Mouse (Mus musculus): Measurements from ENCODE around the gene Tnnc1. TPM values are rescaled to one million over a fixed set of nuclear protein-coding genes. Genes with fewer than 3 reads are reported as not detected.

The Tnnc1 gene
- 10 to 100 TPM in 1 of 2 experiments, 1 to 10 TPM in 1; 5.0 to 13.9 TPM for total RNA-seq (2021)
- long read RNA-seq, experiment 1, transcript Tnnc1-202 (6 exons, 721 nt): major isoform, 16 of 18 reads
- long read RNA-seq, experiment 1, partial matches to known transcripts: 0 of 18 reads
- long read RNA-seq, experiment 1, other reads (novel, unspliced or antisense): 2 of 18 reads
- long read RNA-seq, experiment 2, partial matches to known transcripts: 0 of 4 reads
- long read RNA-seq, experiment 2, other reads (novel, unspliced or antisense): 0 of 4 reads

DNA sequence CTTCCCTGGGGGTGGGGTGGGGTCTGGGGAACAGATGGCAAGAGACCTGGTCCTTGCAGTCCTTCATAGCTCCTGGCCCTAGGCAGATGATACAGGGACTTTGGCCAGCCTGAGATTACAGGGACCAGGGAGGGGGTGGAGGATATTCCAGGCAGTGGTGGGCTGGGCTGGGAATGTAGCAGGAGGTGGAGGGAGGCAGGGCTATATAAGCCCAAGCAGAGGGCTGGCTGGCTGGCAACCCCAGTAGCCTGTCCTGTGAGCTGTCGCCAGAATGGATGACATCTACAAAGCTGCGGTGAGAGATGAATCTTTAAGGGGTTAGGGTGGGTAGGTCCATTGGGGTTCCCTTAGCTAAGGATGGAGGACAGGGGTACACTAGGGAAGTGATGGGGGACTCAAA lies at the start of gene Tnnc1:
TSS of gene Tnnc1 (plus strand) at position 229 of the 400 bp plus-strand sequence.
- DNase-seq (ENCODE audit: low spot score in 2 of 2): no peak

DNA sequence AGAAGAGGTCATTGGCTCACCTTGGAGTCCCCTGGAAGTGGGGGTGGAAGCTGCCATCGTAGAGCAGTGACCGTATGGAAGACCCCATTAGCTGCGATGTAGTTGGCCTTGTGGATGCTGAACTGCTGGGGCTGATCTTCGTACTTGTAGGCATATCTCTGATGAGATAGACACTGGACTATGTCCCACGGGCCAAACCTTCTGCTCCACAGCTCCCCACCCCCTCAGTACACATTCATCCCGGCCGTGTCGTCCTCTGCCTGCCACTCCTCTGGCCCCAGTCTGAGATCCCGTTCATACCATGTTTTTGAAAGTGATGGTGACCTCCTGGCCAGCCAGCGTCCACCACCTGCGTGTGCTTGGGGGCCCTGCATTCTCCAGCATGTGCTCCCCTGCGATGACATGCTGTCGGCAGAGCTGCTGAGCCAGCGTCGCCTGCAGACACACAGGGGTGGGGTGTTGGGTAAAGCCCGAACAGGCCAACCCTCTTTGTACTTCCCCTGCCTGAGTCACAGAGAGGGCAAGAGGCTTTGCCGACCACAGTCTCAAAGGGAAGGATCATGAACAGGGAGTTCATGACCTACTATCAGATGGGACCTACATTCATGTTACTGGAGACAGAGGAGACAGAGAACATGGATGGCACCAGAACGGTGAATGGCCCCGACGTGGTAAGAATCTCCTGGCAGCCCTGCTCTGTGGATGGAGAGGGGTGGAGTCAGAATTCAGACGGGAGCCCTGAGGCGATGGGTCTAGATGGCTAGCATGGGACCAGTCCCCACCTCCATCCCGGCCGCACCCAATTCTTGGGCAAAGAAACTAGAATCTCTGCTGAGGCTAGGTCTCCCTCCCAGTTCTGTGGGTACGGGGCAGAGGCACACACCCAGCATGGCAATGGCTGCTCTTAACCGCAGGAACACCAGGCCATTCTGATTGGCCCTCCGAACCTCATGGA lies 47.6 kb upstream of the Tnnc1 start:
- no peak for DNase-seq (ENCODE audit: low spot score in 2 of 2)

DNA sequence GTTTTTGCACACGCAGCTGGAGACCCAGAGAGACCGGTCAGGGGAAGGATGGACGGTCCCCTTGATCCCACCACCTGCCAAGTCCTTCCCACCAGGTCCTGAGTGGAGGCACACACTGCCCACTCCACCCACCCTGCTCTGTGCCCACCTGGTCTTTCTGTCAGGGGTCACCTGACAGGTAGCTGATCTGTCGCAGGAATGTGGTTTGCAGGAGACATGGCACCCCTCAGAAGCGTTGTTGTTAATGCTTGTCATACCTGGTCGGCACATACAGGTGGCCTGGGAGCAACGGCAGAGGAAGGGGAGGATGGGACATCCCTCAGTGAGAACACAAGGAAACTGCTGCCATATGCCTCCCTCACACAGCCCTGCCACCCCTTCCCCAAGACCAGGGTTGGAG lies 46.9 kb upstream of the Tnnc1 start:
- no peak for DNase-seq (ENCODE audit: low spot score in 2 of 2)

DNA sequence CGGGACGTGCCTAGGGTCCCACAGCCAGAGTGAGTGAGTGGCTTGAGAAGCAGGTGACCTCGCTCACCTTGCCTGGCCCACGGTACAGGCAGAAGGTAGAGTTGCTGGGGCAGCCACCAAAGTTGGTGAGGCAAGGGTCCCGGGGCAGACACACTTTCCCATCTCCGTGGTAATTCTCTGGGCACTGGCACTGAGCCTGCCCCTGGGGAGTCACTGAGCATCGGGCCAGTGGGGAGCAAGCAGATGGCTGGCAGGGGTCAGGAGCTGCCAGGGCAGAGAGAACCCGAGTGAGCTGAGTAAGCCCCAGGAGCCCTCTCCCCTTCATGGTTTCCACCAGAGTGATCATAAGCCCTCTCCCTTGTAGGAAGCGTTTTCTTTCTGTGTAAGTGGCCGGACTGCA lies 46.5 kb upstream of the Tnnc1 start:
- no peak for DNase-seq (ENCODE audit: low spot score in 2 of 2)

DNA sequence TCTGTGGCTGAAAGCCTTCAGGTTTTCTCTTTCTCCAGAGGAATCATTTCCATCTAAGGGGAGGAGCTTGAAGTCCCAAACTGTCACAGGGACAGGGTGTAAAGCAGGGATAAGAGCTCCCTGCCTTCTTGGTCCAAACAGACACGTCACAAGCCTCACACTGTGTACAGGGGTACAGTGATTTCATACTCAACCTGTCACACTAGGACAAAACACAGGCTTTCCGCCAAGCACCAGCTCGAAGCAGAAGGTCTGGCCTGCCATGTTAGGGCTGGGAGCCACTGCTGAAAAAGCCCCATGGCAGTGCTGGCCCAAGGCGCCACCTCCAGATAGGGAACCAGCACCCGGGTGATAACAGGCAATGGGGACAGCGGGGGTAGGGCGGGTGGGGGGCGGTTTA lies 44.0 kb upstream of the Tnnc1 start:
- DNase-seq (ENCODE audit: low spot score in 2 of 2): no peak

DNA sequence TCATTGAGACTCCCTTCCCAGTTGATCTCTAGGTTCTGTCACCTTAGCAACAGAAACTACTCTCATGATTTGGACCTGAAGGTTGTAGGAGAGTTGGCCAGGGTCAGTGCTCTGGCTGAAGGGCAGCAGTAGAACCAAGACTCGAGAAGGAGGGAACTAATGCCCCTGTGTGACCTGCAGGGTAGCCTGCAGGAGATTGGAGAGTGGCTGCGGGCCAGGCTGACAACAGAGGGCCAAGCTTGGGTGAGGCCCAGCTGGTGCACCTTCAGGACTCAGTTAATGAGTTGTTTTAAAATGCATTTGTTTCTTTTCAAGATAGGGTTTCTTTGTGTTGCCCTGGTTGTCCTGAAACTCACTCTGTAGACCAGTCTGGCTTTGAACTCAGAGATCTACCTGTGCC lies 43.1 kb upstream of the Tnnc1 start:
- DNase-seq (ENCODE audit: low spot score in 2 of 2): no peak

DNA sequence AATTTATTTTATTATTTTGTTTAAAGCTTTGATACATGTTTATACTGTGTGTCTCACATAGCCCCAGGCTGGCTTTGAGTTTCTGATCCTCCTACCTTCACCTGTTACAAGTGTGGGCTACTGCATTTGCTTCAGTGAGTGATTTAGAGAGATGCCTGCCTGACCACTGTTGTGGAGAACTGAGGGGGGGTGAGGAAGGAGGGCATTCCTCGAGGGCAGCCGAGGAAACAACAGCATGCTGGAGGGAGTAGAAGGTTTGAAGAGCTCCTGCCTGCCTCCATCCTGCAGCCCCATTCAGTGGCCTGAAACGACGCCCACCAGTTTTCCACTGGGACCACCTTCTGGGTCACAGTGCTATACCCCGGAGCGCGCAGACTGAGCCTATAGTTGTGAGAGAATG lies 42.7 kb upstream of the Tnnc1 start:
- DNase-seq (ENCODE audit: low spot score in 2 of 2): no peak

DNA sequence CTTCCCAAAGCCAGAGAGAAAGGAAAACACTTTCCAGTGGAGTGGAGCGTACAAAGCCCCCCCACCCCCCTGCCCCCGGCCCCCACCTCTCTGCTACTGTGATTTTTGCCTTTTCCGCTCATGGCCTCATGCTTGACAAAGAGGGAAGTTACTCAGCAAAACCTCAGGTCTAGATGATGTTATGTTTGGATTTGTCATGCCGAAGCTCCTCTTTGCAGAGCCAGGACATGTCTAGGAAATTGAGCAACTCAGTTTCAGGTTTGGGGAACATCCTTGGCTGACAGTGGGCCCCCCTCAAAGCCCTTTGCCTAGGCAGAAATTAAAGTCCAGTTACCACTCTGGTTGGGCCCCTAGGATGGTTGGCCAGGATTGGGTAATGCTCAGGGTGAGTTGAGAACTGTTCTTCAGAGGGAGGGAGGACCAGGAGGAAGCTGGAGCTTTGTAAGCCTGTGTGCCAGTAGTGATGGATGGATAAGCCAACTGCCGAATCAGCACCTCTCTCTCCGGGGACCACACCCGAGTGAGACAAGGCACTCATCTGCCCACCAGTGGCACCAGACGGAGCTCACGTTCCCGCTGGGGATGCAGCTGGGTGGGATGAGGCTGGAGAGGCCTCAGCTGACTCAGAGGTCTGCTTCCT lies 42.0 kb upstream of the Tnnc1 start:
- no peak for DNase-seq (ENCODE audit: low spot score in 2 of 2)

DNA sequence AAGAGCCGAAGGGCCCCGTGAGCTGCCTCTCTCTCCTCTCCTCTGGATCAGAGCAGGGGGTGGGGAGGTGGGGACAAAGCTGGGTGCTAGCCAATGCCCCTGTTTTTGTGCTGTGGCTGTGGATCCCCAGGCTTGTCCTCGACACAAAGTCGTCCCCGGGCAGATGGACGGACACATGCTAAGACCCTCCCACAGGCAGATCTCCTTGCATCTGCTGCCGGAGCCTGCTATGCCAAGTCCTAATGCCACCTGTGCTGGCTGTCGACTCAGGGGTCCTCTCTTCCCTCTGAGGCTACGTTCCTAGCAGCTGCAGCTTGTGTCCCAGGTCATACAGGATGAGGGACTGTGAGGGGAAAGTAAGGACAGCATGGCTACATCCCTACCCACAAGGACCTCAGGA lies 41.3 kb upstream of the Tnnc1 start:
- DNase-seq (ENCODE audit: low spot score in 2 of 2): no peak

DNA sequence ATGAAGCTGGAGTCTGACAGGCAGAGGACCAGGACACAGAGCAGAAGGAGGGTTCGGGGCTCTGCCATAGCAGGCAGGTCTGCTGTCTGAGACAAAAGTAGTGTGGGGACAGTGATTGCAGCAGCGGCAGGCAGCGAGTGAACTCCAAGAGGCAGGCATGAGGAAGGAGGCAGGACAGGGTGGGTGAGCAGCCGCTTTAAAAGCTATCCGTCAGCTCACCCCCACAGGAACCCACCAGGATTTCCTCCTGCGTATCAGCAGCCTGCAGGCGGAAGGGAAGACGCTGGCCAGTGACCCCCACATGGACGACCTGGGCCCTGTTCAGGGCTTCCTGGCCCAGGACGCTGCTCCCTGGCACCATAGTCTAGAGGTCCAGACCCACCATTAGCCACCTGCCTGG lies 39.7 kb upstream of the Tnnc1 start, which contains the start of gene Stab1:
TSS of gene Stab1 (minus strand) at position 217 of the 400 bp plus-strand sequence.
- no peak for DNase-seq (ENCODE audit: low spot score in 2 of 2)

DNA sequence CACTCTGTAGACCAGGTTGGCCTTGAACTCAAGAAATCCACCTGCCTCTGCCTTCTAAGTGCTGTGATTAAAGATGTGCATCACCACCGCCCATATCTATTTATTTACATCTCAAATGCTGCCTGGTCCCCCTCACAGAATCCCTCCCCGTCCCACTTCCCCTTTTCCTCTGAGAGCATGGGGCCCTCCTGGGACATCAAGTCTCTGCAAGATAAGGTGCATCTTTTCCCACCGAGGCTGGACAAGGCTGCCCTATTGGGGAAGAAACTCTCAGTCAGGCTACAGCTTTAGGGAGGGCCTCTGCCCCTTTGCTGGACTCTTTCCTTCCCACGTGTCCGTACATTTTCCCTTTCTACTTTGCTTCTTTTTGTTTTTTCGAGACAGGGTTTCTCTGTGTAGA lies 38.6 kb upstream of the Tnnc1 start:
- DNase-seq (ENCODE audit: low spot score in 2 of 2): no peak

DNA sequence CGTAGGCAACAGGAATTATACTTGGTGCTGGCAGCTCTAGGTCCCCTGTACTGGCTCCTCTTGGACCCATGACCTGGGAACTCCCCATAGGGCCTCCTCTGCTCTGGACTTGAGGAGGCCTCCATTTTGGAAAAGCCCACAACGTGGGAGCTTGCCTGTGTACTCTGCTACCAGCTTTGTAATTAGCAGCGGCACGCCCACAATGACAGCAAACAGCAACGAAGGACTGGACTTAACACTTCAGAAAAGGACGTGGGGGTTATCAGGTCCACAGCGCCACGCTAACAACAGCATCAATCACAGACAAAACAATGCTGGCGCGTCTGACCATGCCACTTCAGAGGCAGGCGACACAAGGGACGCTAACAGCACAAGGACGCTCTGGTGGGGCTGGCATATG lies 37.1 kb upstream of the Tnnc1 start:
- DNase-seq (ENCODE audit: low spot score in 2 of 2): no peak

DNA sequence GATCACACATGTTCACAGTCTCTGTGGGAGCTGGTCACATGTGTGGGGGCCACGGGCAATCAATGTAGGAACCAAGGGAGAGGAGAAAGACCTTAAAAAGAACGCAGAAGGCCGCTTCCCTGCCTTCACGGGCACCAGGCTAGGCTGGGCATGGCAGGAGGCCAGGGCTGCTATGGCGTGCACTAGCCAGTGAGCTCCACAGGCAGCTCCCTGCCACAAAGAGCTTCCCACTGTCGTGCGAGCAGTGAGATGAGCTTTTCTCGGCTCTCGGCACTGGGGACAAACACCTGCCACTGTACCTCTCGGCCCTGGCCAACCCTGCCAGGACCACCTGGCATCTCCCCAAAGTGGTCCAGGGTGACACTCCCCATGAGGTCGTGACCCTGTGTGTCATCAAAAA lies 36.7 kb upstream of the Tnnc1 start:
- DNase-seq (ENCODE audit: low spot score in 2 of 2): no peak

DNA sequence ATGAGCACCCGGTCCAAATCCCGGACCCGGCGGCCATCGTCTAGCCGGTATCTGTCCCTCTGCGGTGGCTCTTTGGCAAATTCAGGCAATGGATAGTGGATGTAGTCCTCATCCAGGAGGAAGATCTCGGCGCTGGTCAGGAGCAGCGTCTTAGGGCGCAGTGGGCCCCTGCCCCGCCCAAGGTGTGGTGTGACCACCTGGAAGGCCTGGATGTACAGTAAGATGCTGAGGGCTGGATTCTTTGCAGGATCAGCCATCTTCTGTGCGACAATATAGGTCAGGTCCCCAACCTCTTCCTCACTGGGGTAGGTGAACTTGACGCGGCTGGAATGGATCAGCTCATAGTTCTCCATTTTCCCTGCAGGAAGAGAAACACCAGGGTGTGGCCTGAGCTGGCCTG lies 36.3 kb upstream of the Tnnc1 start:
- DNase-seq (ENCODE audit: low spot score in 2 of 2): no peak

DNA sequence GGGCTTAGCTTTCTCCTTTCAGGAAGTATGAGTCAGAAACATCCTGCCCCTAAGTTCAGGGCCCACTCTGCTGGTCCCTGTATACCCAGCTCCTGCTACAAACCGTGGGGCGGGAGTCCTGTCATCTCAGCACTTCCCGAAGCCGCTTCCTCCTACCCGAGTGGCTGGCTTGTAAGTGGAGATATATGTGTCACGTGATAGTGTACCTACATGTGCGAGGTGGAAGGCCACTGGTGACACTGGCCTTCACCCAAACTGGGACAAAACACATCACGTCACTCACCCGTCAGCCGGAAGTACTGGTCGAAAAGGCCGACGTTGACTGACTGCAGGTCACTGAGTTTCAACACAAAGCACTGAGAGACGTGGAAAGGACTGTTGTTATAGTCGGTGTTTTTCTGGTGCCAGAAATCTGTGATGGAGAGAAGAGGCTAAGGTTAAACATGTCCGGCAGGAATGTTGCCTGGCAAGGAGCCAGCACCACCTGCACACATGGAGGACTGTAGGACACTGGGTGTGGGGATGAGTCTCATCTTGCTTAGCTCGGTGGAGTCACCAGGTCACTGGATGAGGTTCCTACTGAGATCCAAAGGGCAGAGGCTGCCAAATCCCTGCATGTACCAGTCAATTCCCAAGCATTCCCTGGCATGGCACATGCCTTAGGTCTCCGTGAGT lies 35.2 kb upstream of the Tnnc1 start:
- no peak for DNase-seq (ENCODE audit: low spot score in 2 of 2)

DNA sequence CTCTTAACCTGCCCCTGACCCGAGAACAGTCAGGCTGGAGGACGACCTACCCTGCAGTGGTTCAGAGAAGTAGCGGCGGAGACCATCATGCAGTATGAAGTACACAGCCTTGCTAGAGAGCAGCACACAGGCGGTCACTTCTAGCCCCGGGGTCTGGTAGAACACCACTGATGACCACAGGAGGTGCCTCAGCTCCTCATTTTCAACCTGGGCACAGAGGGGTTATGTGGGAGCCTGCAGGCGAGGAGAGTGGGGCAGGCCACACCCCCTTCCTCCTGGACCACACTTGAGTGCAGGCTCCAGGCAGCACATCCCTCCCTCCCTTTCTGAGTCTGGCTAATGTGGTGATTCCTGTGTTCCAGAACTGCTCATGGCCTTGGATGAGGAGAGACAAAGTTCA lies 34.6 kb upstream of the Tnnc1 start:
- no peak for DNase-seq (ENCODE audit: low spot score in 2 of 2)

DNA sequence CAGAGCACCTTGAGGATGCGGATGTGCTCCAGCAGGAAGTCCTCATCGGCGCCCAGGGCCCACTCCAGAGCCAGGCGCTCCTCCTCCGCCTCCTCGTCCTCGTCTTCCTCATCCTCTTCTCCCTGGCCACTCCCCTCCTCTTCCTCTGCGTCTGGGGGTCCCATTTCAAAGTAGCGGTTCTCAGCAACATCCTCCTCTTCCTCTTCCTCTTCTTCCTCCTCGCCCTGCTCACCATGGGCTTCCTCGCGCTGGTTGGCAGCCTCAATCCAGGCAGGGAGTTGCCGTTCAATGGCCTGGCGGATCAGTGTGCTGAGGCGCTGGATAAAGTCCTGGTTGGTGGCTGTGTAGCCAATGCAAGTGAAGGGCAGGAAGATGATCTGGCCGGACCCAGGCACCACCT lies 30.8 kb upstream of the Tnnc1 start:
- no peak for DNase-seq (ENCODE audit: low spot score in 2 of 2)

DNA sequence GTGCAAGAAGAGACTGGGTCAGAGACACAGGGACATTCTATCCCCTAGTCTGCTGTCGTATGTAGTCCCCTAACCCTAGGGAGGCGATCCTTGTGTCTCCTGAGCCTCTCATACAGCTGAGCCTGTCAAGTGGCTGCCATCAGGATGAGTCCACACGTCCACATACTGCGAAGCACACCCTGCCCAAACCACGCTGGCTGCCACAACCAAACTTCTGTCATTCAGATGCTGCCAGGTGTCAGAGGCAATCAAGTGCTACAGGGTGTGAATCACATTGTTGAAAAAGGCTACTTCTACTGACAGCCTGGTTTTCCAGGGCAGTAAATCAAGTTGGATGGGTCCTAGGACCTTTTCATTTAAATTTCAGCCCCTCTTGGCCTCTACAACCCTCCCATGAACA lies 30.4 kb upstream of the Tnnc1 start:
- no peak for DNase-seq (ENCODE audit: low spot score in 2 of 2)

DNA sequence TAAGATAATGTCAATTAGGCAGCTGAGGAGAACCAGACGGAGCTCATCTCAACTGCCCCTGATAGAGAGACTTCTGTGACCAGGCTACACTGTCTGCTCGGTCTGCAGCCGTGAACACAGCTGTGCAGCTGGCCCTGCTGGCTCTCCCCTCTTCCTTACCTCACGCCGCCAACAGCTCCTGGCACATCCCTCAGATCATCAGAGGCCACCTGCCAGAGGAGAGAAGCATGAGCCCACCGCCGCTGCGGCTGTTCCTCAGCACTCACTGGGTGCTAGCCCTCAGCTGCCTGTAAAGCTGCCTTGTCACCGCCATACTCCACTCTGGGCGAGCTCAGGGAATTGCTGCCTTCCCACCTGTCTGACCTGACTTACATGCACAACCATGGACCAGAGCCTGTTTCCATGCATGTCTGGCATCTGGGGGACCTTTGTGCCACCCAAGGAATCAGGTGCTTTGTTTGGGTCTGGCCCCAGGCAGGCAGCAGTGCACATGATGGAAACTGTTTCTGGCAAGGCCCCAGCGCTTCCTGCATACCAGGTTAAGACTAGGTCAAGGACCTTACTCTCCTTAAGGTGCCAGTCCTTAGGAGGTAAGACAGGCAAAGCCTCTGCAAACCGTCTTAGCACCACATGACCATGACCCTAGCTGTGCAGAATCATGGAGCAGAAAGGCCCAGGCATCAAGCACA lies 28.3 kb upstream of the Tnnc1 start:
- DNase-seq (ENCODE audit: low spot score in 2 of 2): no peak

DNA sequence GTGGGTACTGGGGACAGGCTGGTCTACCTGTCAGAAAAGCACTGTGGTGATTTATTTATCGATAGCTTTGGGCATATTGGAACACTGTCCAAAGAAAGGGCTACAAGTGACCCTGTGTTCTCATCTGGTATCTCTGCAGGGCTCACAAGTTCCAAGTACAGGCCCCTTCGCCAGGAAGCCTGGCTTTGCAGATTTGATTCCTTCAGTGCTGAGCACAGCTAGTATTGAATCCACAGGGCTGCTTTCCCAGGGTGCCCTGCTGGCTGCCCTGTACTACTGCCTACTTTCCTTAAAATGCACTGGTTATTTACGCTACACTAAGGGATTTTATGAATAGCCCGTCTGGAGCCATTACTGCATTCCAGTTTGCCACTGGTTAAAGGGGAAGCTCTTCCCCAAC lies 26.6 kb upstream of the Tnnc1 start:
- DNase-seq (ENCODE audit: low spot score in 2 of 2): no peak

DNA sequence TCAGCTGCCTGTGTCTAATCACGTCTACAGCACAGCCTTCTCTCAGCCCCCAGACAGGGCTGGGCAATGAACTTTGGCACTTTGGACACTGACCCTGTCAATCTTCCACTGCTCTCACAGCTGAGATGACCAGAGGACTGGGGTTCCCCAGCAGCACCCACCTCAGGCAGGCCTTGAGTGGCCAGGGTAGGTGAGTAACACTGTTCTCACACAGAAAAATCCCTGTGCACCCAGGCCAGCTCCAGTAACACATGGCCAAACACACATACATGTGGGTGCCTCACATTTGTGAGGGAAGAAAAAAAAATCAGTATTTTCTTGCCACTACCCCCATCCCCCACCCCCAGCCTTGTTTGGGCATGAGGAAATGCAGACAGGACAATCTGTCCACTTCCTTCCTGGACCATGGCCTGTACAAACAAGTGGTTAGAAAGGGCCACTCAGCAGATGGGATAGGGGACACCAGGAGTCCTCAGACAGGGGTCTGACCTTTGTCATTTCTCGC lies 25.3 kb upstream of the Tnnc1 start:
- DNase-seq (ENCODE audit: low spot score in 2 of 2): no peak

All from adrenal gland, postnatal 4 days (tissue).